Mouse (Mus musculus) adrenal gland, postnatal 14 days (tissue): Measurements from ENCODE around the gene Fhl3. TPM values are rescaled to one million over a fixed set of nuclear protein-coding genes. Genes with fewer than 3 reads are reported as not detected.

Experiments
- DNase-seq: peaks from one replicate; pipeline ENCODE4 v3.0.0; 2021; ENCODE audit warnings: mixed read lengths
- long read RNA-seq, 2 experiments: library from polyadenylated mRNA; stranded (forward); transcript quantifications; one replicate each; pipeline ENCODE4 v2.0.0; 2021
- total RNA-seq: library from RNA; stranded (reverse); gene quantifications from 2 replicates; pipeline ENCODE4 v1.2.3, GENCODE M21; 2021

Fhl3 gene
- total RNA-seq = 7.3 and 8.5 TPM in 2 replicates
- long read RNA-seq, experiment 1 = 0 reads
- long read RNA-seq, experiment 2 = 0 reads

GRCm38 (mm10) chr4:124700248-124700971 lies at the start of gene Fhl3:
TSS of gene Fhl3 (plus strand) at chr4:124700701.
- DNase-seq = peak; percentile 80

GRCm38 (mm10) chr4:124652886-124653285 lies 47.6 kb upstream of the Fhl3 start:
- DNase-seq = no peak

- no peak for DNase-seq
These were observed 44.0 kb upstream of the Fhl3 start, which contains the start of gene Pou3f1 for GRCm38 (mm10) chr4:124656518-124656853. TSS of gene Pou3f1 (plus strand) at chr4:124656807.

DNA sequence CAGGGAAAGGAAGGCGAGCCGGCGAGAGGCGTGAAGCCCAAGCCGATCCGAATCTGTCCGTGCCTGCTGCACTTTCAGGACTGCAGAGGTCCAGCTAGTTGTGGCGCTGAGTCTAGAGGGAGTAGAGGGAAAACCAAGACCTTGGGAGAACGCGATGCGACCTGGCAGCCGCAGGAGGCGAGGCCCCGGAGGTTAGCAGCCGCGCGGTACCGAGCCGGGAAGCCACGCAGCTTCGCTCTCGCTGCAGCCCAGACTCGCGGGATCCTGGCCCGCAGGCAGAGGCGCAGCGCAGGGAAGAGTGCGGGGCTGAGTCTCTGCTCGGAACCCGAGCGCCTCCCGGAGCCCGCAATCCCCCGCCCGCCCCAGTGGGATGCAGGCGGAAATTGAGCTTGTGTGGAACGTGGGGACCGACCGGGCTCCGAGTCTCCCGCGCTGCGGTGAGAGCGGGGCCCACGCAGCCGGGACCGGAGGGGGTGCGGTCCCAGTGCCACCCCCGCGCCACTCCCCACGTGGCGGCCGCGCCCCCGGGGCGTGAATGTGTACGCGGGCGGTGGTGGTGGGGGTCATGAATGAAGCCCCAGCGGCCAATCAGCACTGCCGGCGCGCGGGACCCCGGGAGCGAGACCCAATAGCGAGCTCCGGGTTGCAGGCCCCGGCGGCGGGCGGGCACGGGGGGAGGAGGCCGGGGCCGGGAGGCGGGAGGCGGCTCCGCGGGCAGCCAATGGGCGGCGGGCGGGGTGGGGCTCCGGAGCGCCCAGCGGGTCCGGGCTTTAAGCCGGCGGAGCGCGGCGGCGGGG lies 43.4 kb upstream of the Fhl3 start:
- DNase-seq = peak; percentile 85

DNA sequence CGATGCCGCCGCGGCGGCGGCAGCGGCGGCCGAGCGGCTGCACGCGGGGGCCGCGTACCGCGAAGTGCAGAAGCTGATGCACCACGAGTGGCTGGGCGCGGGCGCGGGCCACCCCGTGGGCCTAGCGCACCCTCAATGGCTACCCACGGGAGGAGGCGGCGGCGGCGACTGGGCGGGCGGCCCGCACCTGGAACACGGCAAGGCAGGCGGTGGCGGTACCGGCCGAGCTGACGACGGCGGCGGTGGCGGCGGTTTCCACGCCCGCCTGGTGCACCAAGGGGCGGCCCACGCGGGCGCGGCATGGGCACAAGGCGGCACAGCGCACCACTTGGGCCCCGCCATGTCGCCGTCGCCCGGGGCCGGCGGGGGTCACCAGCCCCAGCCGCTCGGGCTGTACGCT lies 42.7 kb upstream of the Fhl3 start:
- peak; percentile 11 for DNase-seq

DNA sequence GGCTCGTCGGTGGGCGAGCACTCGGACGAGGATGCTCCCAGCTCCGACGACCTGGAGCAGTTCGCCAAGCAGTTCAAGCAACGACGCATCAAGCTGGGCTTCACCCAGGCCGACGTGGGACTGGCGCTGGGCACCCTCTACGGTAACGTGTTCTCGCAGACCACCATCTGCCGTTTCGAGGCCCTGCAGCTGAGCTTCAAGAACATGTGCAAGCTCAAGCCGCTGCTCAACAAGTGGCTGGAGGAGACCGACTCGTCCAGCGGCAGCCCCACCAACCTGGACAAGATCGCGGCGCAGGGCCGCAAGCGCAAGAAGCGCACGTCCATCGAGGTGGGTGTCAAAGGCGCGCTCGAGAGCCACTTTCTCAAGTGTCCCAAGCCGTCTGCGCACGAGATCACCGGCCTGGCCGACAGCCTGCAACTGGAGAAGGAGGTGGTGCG lies 42.1 kb upstream of the Fhl3 start:
- peak; percentile 19 for DNase-seq

DNA sequence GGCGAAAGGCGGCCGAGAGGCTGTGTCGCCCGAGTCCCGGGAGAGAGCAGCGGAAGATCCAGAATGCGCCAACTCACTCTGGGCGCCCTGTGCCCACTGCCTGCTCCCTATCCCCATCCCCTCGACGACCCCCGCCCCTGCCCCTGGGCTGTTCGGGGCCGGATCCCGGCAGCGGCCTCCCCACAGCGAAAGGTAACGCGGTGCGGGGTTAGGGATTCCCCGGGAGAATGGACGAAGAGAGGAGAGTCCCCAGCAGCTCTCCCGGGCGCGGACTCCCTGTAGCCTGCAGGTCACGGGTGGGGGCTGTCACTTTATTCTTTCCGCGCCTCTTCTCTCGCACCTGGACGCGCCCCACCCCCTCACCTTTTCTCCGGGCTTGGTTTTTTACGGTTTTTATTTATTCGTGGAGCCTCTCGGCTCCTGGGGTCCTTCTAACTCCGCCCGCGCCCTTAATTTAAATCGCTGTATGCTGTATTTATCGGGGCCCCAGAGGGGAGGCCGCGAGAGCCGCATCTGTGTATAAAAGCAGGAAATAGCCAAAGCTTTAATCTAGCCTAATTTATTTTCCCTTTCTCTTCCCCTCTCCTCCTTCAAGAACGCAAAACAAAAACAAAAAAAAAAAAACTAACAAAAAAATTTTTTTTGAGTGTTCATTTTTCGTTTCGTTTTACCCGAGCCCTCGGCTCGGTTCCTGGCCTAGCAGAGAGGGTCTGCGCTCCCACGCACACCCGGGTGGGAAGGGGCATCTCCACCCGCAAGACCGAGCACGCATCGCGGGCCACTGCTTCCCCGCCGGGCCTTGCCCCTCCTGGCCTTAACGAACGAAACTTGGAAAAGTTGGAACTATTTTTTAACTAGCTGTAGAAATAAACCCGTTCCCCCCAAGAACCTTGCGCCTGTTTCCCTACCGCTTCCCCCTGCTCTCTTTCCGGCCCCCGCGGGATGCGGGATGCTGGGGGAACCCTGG lies 41.0 kb upstream of the Fhl3 start:
- DNase-seq = no peak

- DNase-seq = no peak
These were observed 39.9 kb upstream of the Fhl3 start for GRCm38 (mm10) chr4:124660603-124661002.

DNA sequence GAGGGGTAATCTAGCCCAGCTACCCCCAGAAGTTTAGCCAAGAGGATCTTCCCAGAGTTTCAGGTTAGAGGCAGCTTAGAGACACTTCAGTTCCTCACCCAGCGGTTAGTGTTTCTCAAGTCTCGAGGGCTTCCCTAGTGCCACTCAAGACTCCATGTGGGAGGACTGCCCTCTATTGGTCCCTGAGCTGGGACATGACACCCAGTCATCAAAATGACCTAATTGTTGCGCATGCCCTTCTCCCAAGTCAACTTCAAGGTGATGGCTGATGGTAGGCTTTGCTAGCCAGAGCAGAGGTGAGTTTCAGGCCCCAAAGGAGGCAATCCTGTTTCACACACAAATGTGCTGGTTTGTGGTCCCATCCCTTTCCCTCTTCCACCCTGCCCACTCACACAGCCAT lies 37.5 kb upstream of the Fhl3 start:
- DNase-seq = no peak

GRCm38 (mm10) chr4:124664185-124664584 lies 36.3 kb upstream of the Fhl3 start:
- DNase-seq = no peak

DNA sequence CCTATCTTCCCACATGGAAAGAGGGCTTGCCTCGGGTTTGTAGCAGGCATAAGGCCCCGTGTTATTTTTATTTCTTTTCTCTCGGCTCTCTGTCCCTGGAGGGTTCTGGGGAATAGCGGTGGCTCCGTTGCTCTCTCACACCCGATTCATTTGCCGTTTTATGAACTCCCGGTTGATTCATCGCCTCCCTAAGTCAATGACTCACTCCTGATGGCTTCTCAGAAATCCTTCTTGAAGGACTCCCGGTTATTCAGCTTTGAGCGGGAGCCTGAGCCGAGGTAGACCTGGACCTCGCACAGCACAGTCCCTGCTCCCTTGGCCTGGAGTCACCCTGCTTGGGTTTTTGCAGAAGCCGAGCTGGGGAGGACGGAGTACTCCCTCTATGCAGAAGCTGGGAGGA lies 35.9 kb upstream of the Fhl3 start:
- DNase-seq = no peak

DNA sequence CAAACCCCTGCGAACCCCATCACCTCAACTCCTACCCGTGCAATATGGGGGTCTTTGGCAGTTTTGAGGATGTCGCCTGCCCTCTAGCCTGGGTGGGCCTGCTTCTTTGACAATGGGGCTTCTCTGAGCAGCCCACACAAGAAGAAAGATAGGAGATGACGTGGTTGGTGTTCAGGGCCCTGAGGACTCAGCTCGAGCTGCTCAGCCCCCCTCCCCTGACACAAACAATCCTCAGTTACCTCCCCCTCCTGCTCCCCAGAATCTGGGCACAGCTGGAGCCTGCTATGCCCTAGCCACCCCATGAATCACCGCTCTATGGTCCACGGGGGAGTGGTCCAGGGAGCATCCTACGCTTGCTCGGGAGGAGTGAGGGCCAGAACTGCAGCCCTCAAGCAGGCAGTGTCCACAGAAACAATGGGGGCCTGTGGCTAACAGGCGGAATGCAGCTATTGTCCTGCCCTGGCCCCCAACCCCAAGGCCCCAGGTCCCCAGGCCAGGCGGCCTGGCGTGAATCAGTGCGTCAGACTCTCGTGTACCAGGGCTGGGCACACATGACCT lies 32.9 kb upstream of the Fhl3 start:
- no peak for DNase-seq

GRCm38 (mm10) chr4:124668078-124668477 lies 32.4 kb upstream of the Fhl3 start:
- no peak for DNase-seq

DNA sequence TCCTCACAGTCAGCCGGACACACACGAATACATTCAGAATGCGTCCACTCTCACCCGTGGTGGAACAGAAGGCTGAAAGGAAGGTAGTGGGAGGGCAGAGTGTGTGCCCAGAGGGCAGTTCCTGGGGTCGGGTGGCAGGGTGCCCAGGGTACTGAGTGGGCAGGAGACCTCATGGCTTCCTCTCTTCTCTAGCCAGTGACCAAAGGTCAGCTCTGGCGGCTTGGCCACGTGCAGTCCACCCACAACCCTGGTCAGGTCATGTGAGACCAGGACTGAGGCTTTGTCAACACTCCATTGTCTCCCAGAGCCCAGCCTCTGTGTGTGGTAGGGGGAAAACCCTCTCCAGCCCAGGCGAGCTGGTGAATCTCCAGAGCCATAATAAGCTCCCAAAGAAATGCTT lies 30.3 kb upstream of the Fhl3 start:
- DNase-seq = no peak

DNA sequence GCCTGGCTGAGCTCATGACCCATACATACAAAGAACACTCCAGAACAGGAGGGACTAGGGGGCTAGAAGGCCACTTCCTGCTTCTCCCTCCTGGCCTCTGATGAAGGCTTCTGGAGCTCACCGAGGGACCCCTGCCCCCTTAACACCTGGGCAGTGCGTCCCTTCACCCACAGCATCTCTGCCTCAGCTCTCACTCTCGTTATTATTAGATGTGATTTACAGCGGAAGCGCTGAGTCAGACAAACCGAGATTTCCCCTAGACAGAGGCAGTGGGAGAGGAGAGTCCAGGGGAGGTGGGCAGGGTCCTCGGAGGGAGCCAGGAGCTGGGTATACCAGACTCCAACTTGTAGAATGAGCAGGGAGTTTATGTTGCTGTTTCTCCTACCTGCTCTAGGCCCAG lies 28.9 kb upstream of the Fhl3 start:
- DNase-seq = no peak

GRCm38 (mm10) chr4:124672347-124673320 lies 27.9 kb upstream of the Fhl3 start:
- no peak for DNase-seq

GRCm38 (mm10) chr4:124674334-124675032 lies 26.0 kb upstream of the Fhl3 start:
- no peak for DNase-seq

- DNase-seq = peak; percentile 64
These were observed 25.5 kb upstream of the Fhl3 start for GRCm38 (mm10) chr4:124675037-124675436.

- no peak for DNase-seq
These were observed 24.5 kb upstream of the Fhl3 start for GRCm38 (mm10) chr4:124675958-124676357.

DNA sequence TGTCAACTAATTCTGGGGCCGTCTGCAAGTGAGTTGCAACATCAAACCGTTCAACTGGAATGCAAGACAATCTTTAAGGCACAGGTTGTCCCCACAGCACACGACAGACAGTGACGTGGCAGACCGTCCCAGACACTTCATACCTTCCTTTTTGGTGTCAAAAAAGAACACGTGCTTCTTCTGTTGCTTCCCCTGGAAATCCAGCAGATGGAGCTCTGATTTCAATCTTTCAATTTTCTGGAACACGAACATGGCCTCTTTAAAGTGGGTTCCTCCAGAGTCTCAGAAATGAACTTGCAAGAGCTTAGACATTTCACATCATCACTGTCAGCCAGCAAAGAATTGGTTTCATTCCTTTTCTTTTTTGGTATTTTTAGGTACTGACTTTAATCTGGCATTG lies 18.2 kb upstream of the Fhl3 start:
- no peak for DNase-seq
